Mouse (Mus musculus) large intestine, adult 2 months (tissue): ENCODE data around the gene Polm. TPM values are rescaled to one million over a fixed set of nuclear protein-coding genes. Genes with fewer than 3 reads are reported as not detected.
"Not testable (repeated sequence)": the region's sequence is repeated elsewhere in the genome, so short reads cannot be mapped to it uniquely, and the experiment has no call there.

Source experiments
- DNase-seq: peaks from one replicate; pipeline ENCODE4 v3.0.0-alpha.2; 2012; ENCODE audit warnings: low read depth, low spot score
- WGBS: fragments of 180-500 bp; shearing (Covaris S2); methylation state at CpG from one replicate; pipeline ENCODE4 v1.1.7; 2018; 5-methylcytosine and 5-hydroxymethylcytosine counted together
- polyA plus RNA-seq: library from polyadenylated mRNA; depleted of rRNA; stranded (reverse); fragments of >200 nt; gene quantifications from 2 replicates; pipeline ENCODE4 v1.2.3, GENCODE M21; 2012

Gene Polm
- polyA plus RNA-seq, 1 experiment, result 30.8 TPM

DNA sequence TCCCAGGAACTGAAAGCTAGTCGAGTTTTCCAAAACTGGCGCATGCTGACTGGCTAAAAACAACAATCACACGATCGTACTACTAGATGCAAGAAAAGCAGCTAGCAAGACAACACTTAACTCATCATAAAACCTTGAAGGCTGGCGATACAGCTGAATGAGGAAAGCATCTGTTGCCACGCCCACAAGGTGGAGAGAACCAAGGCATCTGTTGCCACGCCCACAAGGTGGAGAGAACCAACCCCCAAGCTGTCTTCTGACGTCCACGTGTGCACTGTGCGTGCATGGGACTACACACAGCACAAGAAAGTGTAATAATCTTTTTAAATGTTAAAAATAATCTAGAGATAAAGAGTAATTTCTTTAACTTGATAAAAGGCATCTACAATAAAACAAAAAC is 24.4 kb downstream of the Polm start:
- 45% methylated on average over 10 of the region's 10 CpGs for WGBS
- no peak for DNase-seq

DNA sequence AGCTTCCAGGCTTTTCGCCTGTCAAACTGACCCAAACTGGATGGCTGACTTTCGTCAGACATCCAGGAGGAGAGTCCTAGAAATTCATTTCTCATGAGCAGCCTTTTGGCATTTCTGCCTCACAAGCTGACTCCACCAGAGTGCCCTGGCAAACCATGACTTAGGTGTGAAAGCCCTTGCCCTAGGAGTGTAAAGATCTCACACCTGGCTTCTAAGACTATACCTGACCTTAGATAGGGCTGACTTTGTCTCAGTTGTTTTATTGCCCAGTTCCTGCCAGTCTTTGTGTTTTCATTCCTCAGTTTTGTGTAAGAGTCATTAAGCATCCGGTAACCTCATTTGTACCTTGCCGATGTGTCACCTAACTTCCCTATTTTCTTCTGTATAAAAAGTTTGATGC is 28.3 kb downstream of the Polm start:
- 45% methylated on average over 4 of the region's 4 CpGs for WGBS
- not testable (repeated sequence) for DNase-seq

DNA sequence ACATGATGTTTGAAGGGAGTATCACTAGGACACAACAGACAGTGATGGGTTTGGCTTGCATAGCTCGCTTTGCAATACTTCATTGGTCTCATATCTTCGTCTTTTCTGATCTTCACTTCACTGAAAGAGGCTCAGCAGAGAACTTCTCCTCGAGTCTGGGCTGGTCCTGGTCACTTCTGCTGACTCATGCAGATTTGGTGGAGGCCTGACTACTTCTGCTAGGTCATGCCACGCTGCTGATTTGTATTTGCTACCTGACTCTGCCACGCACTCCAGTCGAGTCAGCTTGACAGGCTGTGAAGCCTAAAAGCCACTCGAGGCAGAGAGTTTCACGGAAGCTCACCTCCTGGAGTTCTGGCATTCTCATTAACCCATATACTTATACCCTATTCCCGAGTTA is 29.9 kb downstream of the Polm start:
- DNase-seq, result no peak
- WGBS, result 91% methylated on average over 9 of the region's 9 CpGs

DNA sequence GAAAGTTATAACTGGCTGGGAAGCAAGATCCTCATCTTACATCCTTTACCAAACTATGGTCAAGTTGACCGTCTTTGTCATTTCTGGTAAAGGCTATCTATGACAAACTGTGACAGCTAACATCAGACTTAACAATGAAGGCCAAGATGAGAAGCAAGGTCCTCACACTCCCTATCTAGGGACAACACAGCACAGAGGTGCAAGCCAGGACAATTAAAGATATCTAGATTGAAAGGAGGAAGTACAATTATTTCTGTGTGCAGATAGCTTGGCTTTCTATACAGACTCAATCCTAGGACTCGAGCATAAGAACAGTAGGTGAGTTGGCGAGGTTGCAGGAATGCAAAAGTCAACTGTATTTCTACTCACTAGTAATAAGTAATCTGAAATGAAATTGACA is 32.1 kb downstream of the Polm start:
- no peak for DNase-seq
- WGBS, result 78% methylated on average over 3 of the region's 3 CpGs

DNA sequence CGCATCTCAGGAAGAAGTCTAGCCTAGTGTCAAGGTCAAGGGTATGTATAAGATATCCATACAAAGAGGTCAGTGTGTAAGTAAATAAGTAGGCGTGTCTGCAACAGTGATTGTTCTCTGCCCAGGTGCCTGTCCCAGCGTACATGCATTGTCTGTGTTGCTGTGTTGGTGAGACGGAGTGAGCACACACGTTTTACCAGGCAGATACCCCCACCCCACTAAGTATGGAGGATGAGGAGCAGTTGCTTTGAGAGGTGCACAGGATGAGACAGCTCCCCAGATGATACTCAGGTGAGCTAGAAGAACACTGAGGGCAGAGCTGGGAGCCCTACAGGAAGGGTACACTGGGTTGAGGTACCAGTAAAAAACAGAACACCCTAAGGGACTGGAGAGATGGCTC is 33.6 kb downstream of the Polm start:
- DNase-seq, result no peak
- 41% methylated on average over 5 of the region's 5 CpGs for WGBS

DNA sequence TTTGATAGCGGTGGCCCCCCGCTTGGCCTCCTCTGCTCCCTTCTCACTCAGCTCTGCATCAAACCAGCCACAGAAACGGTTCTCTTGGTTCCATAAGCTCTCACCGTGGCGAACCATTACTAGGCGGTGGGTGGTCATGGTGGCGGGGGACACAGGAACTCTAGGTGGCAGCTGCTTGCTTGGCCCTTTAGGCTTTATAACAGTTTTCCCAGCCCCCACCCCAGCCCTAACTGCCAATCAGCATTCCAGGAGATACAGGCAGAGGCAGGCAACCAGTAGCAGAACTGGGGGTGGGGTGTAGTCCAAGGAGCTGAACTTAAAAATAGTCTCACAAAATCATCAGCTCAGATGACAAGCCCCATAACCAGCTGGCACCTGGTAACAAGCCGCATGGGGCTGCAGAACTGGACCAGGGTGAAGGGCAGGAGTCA is 34.2 kb downstream of the Polm start, which contains the start of gene Pgam2:
TSS of gene Pgam2 (minus strand) at position 183 of the 431 bp plus-strand sequence.
- WGBS, result 59% methylated on average over 8 of the region's 8 CpGs
- no peak for DNase-seq

DNA sequence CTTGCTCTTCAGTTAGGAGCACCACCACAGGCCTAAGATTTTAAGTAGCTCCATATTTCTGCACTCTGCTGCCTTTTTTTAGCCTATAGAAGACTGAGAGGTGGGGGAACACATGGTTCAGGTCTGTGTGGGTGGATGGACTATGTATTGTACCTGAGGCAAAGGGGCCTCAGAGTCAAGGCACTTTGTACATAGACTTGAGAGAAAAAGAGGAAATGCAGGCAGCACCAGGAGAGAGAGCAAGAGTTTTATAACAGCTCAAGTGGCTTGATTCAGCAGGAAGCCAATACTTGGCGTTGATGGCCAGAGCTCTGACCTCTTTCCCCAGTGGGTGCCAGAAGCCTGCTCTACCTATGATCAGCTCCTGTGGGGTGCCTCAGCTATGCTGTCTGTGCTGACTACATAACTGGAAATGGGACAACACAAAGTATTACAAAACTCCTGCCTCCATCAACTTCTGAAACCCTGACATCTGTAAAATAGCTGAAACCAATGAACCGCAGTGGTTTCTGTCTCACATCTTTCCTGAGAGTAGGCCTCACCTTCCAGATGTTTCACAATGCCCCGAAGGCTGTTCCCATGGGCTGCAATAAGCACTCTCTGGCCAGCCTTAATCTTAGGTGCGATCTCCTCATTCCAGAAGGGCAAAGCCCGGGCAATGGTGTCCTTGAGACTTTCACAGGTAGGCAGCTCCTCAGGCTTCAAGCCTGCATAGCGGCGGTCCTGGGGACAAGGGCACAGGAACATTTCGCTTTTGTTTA is 35.2 kb downstream of the Polm start:
- WGBS, result 49% methylated on average over 8 of the region's 8 CpGs
- no peak for DNase-seq

DNA sequence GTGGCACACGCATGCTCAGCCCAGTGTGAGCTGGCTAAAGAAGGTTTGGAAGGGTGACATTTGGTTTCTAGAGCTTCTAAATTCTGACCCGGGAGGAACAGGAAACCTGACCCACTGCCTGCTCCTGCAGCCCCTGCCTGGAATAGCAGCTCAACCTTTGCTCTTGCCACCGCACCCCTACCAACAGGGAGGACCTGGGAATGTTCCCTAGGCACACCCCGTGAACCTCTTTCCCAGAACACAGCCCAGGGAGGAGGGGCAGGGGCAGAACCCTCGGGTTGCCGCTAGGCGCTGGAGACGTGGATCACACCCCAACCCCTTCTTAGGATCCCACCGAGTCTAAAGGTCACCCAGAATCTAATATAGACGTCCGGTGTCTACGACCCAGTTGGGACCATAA is 35.8 kb downstream of the Polm start:
- 29% methylated on average over 12 of the region's 12 CpGs for WGBS
- DNase-seq, result no peak

DNA sequence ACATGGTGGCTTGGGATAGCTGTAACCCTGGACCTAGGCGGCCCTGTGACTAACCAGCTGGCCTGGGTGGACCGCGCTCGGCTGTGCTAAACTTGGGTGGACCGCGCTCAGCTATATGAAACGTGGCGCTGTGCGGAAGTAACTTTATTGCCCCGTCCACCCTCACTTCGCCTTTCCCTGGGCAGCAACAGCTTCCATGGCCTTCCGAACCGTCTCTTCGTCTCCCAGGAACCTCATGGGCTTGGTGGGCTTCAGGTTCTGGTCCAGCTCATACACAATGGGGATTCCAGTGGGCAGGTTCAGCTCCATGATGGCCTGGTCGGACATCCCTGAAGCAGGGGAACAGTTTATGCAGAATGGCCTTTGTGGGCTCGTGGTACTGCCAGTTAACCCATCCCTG is 36.3 kb downstream of the Polm start:
- no peak for DNase-seq
- 89% methylated on average over 16 of the region's 16 CpGs for WGBS

DNA sequence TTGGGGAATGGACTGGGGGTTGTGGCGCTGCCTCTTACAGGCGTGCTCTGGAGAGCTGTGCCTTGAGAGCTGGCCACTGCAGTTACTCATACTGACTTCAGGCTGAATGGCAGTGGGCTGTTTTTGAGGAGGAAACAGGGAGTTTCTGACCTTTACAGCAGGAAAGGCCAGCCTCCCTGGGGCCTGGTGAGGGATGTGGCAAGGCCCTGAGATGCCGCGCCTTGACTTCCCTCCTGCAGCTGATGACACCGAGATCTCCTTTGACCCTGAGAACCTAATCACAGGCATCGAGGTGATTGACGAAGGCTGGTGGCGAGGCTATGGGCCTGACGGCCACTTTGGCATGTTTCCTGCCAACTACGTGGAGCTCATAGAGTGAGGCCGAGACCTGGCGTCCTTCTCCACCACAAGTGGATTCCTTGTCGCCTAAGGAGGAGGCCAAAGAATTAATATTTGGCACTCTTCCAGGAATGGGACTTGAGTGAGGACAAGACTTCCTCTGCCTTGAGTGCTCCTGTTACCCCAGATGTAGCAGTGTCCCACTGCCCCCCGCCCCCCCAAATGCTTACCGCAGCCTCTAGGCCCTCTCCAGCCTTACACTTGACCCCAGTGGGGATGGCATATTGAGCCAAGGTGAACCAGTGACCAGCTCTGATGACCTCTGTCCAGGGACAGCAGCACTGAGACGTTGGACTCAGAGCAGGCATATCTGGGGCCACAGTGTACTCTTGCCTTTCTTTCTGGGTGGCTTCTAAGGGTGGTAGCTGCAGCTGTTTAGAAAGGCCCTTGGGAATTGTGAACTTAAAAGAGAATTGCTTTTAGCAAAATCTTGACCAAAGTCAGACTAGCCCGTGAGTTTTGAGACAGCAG is 38.0 kb downstream of the Polm start:
- 81% methylated on average over 17 of the region's 17 CpGs for WGBS
- no peak for DNase-seq

DNA sequence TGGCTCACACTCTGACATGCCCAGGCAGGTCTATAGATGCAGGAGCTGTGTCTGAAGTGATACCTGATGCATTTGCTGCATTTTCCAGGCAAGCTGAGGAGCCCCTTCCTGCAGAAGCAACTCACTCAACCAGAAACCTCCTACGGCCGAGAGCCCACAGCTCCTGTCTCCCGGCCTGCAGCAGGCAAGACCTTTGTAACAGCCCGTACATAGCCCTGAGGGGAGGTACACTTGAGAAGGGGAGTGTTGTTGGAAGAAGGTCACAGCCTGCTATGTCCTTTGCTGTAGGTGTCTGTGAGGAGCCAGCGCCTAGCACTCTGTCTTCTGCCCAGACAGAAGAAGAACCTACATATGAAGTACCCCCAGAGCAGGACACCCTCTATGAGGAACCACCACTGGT is 39.9 kb downstream of the Polm start:
- WGBS, result 96% methylated on average over 5 of the region's 5 CpGs
- DNase-seq, result no peak

DNA sequence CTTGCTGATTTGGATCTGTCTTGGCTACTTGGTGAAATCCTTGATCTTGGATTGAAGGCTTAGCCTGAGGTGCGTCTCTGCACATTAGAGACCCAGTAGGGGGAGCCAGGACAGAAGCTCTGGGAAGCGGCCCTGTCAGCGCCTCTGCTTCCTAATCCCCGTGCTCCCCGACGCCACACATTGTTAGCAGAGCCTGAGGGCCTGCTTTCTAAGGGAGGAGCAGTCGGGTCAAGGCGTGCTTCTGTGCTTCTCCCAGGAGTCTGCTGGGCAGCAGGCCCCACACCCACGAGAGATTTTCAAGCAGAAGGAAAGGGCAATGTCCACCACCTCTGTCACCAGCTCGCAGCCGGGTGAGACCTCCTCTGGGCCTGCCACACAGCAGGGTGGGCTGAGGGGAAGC is 40.4 kb downstream of the Polm start:
- 78% methylated on average over 11 of the region's 11 CpGs for WGBS
- DNase-seq, result no peak

DNA sequence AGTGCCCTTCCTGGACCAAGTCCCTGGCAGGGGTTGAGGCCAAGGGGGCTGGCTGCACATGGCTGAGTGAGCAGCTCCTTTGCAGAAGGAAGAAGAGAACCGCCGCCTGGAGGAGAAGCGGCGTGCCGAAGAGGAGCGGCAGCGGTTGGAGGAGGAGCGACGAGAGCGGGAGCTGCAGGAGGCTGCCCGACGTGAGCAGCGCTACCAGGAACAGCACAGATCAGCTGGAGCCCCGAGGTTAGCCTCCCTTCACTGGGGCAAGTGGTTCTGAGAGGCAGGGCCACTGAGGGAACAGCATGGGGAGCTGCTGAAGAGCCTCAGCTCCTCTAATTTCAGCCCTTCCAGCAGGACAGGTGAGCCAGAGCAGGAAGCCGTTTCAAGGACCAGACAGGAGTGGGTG is 40.9 kb downstream of the Polm start:
- WGBS, result 87% methylated on average over 15 of the region's 15 CpGs
- DNase-seq, result no peak

DNA sequence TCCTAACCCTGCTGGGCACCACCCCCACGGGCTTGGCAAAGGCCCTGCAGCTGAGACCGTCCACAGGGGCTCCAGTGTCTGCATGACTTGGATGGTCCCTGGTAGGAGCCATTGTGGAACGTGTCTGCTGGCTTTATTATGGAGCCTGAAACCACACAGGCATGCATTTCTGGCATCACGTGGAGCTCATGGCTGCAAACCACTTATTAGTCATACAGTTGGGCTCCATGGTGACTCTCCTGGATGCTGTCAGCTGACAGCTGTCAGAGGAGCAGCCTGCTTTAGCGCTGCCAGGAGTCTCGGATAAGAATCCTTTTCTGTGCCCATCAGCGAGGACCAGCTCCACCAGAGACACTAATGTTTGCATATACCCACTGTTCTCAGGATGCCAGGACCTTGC is 42.1 kb downstream of the Polm start:
- WGBS, result 83% methylated on average over 7 of the region's 7 CpGs
- no peak for DNase-seq

DNA sequence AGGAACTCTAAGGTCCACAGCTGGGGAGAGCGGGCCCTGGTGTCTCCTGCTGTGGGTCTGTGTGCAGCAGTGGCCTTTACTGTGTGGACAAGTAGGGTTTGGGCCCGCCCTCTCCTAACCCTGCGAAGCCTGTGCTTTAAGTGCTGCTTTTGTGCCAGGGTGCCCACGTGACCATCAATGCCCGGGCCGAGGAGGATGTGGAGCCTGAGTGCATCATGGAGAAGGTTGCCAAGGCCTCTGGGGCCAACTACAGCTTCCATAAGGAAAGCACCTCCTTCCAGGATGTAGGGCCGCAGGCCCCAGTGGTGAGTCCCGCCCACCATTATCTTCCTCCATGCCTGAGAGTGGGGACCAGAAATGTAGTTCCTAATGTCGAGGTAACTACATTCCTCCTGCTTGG is 42.5 kb downstream of the Polm start:
- DNase-seq, result no peak
- 82% methylated on average over 9 of the region's 9 CpGs for WGBS

DNA sequence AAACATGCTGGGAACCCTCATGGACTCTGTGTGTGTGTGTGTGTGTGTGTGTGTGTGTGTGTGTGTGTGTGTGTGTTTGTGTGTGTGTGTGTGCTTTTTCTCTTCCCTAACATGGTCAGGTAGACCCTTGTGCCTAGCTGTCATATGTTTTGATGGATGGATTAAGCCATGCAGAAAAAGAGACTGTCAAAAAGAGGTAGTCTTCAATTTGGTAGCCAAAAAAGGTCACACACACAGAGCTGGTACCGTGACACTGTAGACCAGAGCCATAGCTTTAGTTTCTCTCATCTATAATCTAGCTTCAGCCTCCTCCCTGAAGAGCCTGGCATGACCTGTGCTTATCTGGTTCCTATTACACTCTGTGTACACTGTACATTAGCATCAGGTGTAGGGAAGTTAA is 47.4 kb downstream of the Polm start:
- WGBS, result 84% methylated on average over 1 of the region's 1 CpGs
- DNase-seq, result no peak

DNA sequence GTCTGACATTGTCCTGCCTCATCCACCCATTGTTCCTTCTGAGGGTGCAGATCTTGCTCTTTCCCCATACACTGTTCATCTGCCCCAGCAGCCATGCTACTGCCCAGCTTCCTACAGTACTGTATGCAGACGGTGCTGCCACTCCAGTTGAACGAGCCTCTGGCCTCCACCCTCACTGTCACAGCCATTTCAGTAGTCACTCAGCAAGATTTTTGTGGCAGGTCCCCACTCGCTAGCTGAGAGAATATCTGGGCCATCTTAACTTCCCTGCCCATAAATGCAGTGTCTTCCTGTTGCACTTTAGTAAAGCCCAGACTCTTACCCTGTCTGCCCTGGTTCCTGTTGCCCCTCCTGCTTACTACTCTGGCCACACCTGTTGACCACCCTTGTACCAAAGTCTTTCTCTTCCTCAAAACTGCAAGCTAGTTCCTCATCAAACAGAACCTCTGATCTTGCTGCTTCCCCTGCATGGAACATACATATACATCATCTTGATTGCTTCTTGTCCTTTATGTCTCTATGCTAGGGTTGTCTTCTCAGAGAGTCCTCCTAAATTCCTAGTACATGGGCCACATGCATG is 48.0 kb downstream of the Polm start:
- 30% methylated on average over 3 of the region's 3 CpGs for WGBS
- DNase-seq, result no peak

DNA sequence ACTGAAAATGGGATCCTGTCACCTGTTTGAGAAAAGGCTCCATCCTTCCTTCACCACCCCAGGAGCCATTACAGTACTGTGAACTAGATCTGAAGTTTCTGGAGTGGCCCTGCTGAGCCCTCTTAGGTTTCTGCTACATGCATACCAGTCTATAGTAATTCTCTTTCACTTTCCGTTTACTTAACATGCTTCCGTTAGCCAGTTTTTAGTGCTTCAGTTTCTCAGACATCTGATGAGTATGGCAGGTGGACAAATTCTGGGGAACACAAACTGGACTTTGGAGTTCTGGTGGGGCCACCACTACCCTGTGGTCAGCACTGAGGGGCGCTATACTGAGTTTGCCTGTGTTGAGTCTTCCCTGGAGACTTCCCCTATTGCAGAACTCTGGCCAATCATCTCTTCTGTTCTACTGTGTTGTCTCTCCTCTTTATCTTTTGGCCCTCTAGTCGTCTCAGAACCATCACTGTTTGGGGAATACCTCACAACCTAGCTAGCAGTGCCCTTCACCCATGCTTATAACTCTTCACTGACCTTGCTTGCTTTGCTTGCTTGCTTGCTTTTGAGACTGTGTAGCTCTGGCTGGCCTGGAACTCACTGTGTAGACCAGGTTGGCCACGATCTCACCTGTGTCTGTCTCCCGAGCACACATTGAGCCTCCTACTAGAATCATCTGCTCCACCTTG is 48.6 kb downstream of the Polm start:
- no peak for DNase-seq
- 30% methylated on average over 6 of the region's 6 CpGs for WGBS

DNA sequence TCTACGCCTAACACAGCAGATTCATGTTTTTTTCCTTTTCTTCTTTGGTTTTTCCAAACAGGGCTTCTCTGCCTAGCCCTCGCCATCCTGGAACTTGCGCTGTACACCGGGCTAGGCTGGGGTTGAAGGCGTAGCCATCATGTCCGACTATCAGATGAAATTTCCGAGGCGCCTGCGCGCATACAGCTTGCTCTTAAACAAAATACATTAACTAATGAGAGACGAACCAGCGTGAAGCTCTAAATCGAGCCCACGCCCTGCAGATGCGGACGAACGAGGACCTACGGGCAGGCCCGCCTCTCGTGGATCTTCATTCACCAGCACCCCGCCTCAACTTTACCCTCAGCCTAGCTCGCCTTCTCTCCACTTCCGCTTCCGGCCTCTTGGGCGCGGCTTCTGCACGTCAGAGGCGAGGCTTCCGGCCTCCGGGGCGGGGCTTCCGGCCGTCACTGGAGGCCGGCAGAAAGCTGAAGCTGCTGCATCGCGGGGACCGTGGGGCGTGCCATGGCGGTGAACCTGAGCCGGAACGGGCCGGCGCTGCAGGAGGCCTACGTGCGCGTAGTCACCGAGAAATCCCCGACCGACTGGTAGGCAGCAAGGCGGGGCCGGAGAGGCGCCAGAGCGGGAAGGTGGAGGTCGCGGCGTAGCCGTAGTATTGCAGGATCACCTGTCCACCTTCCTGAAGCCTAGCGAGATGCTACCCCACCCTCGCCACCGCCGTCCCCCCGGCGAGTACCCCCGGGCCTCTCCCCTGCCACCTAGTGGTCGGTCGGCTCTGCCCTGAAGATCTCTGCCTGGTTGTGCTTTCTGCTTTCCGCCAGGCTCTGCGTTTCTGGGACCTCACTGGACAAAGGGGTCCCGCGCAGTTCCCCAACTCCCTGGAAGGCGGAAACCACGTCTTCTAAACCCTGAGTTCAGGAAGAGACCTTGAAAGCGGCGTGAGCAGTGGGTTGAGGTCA is 49.5 kb downstream of the Polm start, which contains the start of gene Dbnl:
TSS of gene Dbnl (plus strand) at position 433 of the 959 bp plus-strand sequence.
- peak; percentile 88 for DNase-seq
- under 1% methylated on average over 74 of the region's 74 CpGs for WGBS
